Mouse (Mus musculus) ES-Bruce4 (cell line): ENCODE data around the gene Il34. TPM values are rescaled to one million over a fixed set of nuclear protein-coding genes. Genes with fewer than 3 reads are reported as not detected.

Experiments
- H3K27ac ChIP-seq: 2 replicates; pipeline ENCODE4 v1.5.1; 2012; ENCODE audit warnings: low read length, inconsistent platforms; ENCODE audit not compliant: insufficient read depth
- H3K27me3 ChIP-seq: 2 replicates; pipeline ENCODE4 v1.6.1; 2012; ENCODE audit warnings: mild to moderate bottlenecking, low read length, inconsistent platforms; ENCODE audit not compliant: control insufficient read depth, poor library complexity, insufficient read depth, severe bottlenecking
- H3K36me3 ChIP-seq: 2 replicates; pipeline ENCODE4 v1.6.1; 2012; ENCODE audit warnings: inconsistent platforms, mild to moderate bottlenecking, low read length, moderate library complexity; ENCODE audit not compliant: control insufficient read depth, poor library complexity, insufficient read depth, severe bottlenecking
- H3K4me1 ChIP-seq: one replicate; pipeline ENCODE4 v1.8.1; 2011; ENCODE audit warnings: low read length; ENCODE audit not compliant: control insufficient read depth, insufficient read depth
- H3K4me3 ChIP-seq: 2 replicates; pipeline ENCODE4 v1.5.1; 2011; ENCODE audit warnings: low read depth, mild to moderate bottlenecking, low read length
- H3K9ac ChIP-seq: 2 replicates; pipeline ENCODE4 v1.6.1; 2012; ENCODE audit warnings: low read depth, mild to moderate bottlenecking, inconsistent platforms; ENCODE audit not compliant: poor library complexity, severe bottlenecking
- H3K9me3 ChIP-seq: replicated peaks from 2 replicates; pipeline ENCODE4 v1.6.1; 2012; ENCODE audit warnings: mild to moderate bottlenecking, low read length, inconsistent platforms; ENCODE audit not compliant: control insufficient read depth, poor library complexity, insufficient read depth, severe bottlenecking
- CTCF ChIP-seq: IDR thresholded peaks from one replicate; pipeline ENCODE4 v1.8.1; 2011; ENCODE audit warnings: low read depth, low read length
- EP300 ChIP-seq: IDR thresholded peaks from 2 replicates; pipeline ENCODE4 v1.6.1; 2011; ENCODE audit warnings: low read depth, low read length; ENCODE audit not compliant: insufficient read depth
- POLR2A ChIP-seq: IDR thresholded peaks from one replicate; pipeline ENCODE4 v1.8.1; 2011; ENCODE audit warnings: low read length; ENCODE audit not compliant: insufficient read depth
- polyA plus RNA-seq: library from polyadenylated mRNA; stranded (reverse); fragments of >200 nt; gene quantifications from 2 replicates; pipeline ENCODE4 v1.2.4, GENCODE M21; 2011; ENCODE audit warnings: low read depth; ENCODE audit not compliant: missing spikeins, insufficient read depth, insufficient read length

Gene Il34
- polyA plus RNA-seq, 1 experiment: 0.34 TPM

DNA sequence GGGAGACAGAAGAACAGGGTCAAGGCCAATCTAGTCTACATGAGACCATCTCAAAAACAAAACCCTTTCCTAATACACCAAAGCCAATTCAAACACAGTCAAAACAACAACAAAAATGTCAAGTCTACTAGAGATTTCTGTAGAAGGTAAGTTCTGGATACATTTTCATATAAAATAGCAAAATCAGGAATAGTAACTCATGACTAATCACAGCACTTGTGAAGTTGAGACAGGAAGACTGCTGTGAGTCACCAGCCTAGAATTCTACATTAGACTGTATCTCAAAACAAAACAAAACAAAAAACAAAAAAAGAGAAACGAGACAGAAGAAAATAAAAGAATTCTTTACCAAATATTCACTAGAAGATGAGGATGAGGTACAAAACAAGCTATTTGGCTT lies 19.1 kb upstream of the Il34 start:
- Histone ChIP-seq H3K27ac (no peak overlapping the region), H3K4me1 (no peaks in the 10 kb centered on the region), H3K9ac (no peak overlapping the region), H3K4me3 (no peak overlapping the region), H3K9me3 (no peaks in the 10 kb centered on the region), H3K36me3 (peaks cover 99% of the 10 kb centered on the region), H3K27me3 (no peaks in the 10 kb centered on the region)
- no peak for TF ChIP-seq POLR2A
- TF ChIP-seq CTCF: no peak
- TF ChIP-seq EP300: no peak

DNA sequence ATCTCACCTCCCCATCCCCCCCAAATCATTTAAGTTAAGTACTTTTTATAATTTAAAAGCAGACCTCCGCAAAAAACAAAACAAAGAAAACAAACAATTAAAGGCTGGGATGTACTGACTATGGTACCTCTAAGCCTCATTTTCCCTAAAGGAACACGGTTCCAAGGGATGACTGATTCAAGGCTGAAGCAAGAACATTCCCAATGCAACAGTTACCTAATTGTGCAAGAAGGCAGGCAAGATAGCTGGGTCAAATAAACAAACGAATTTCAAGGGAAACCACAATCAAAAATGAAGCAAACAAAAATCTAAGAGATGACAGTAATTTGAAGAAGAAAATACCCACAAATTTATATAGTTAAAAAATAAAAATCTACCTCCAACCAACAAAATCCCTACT lies 16.2 kb upstream of the Il34 start:
- Histone ChIP-seq H3K27ac (no peak overlapping the region), H3K9me3 (no peaks in the 10 kb centered on the region), H3K36me3 (peaks cover 99% of the 10 kb centered on the region), H3K4me3 (no peak overlapping the region), H3K4me1 (no peaks in the 10 kb centered on the region), H3K27me3 (no peaks in the 10 kb centered on the region), H3K9ac (no peak overlapping the region)
- TF ChIP-seq CTCF: no peak
- no peak for TF ChIP-seq EP300

DNA sequence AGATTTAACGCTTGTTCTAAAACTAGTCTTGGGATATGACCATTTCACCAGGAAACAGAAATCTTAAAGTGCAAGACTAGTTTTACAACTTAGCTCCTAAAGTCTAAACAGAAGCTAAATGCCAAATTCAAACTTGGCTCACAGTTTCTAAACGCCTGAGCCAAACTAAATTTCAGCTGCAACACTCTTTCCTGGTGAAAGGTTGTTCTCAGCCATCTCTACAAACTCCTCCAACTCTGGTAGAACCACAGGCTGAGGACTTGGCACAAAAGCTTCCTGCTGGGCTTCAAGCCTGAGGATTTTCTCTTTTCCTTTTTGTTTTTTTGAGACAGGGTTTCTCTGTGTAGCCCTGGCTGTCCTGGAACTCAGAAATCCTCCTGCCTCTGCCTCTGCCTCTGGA lies 14.5 kb upstream of the Il34 start:
- no peak overlapping the region for H3K4me3 ChIP-seq
- H3K27ac ChIP-seq: no peak overlapping the region
- no peaks in the 10 kb centered on the region for H3K9me3 ChIP-seq
- no peak overlapping the region for H3K9ac ChIP-seq
- H3K36me3 ChIP-seq: peaks cover 100% of the 10 kb centered on the region
- no peak for TF ChIP-seq CTCF
- TF ChIP-seq POLR2A: no peak
- TF ChIP-seq EP300: no peak
- no peaks in the 10 kb centered on the region for H3K4me1 ChIP-seq
- no peaks in the 10 kb centered on the region for H3K27me3 ChIP-seq

DNA sequence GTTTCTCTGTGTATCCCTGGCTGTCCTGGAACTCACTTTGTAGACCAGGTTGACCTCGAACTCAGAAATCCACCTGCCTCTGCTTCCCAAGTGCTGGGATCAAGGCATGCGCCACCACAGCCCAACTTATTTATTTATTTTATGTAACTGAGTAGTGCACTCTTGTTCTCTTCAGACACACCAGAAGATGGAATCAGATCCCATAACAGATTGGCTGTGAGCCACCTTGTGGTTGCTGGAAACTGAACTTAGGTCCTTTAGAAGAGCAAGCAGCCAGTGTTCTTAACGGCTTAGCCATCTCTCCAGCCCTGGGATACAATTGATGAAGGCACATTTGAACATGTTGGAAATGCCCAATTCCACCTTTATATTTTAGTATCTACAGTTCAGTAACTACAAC lies 12.9 kb upstream of the Il34 start:
- TF ChIP-seq POLR2A: no peak
- TF ChIP-seq EP300: no peak
- no peak for TF ChIP-seq CTCF
- peaks cover 100% of the 10 kb centered on the region for H3K36me3 ChIP-seq
- H3K27ac ChIP-seq: 0 out of 2 replicates have a peak overlapping the region, but pooled peaks have one; percentile 30
- H3K9me3 ChIP-seq: no peaks in the 10 kb centered on the region
- no peak overlapping the region for H3K9ac ChIP-seq
- H3K4me1 ChIP-seq: no peaks in the 10 kb centered on the region
- no peak overlapping the region for H3K4me3 ChIP-seq
- no peaks in the 10 kb centered on the region for H3K27me3 ChIP-seq

DNA sequence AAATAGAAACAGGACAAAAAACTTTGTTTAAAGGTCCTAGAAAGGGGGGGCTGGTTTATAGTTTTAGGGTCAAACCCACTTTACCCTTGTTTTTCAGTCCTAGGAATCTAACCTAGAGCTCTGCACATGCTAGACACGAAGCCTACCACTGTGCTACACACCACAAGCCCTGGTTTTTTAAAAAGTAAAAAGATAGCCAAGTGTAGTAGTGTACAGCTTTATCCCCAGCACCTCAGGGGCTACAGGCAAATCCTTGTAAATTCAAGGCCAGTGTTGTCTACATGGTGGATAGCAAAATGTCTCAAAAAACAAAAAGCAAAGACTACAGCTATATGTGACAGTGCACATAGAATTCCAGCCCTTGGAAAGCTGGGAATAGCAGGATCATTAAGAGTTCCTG lies 11.3 kb upstream of the Il34 start:
- H3K27me3 ChIP-seq: no peaks in the 10 kb centered on the region
- no peaks in the 10 kb centered on the region for H3K4me1 ChIP-seq
- H3K9ac ChIP-seq: no peak overlapping the region
- TF ChIP-seq EP300: no peak
- TF ChIP-seq CTCF: no peak
- TF ChIP-seq POLR2A: no peak
- H3K9me3 ChIP-seq: no peaks in the 10 kb centered on the region
- 0 out of 2 replicates have a peak overlapping the region, but pooled peaks have one; percentile 20 for H3K27ac ChIP-seq
- H3K4me3 ChIP-seq: no peak overlapping the region
- H3K36me3 ChIP-seq: peaks cover 100% of the 10 kb centered on the region

DNA sequence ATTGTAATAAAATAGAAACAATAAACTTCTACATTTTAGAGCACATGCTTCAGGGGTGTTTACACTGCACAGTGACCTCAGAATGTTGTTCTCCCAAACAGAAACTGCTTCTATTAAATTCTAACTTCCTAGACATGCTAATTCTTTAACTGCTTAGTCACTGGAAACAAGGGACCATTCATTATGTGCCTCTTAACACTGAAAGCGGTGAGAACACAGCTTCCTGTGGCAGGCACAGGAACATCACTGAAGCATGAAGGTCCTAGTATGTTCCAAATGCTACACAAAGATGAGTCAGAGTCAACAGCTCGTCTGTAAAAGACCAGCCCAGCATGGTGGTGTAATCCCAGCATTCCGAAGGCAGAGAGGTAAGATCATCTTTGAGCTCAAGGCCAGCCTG lies 9.6 kb upstream of the Il34 start:
- no peak overlapping the region for H3K4me3 ChIP-seq
- no peak overlapping the region for H3K9ac ChIP-seq
- H3K36me3 ChIP-seq: peaks cover 100% of the 10 kb centered on the region
- H3K27me3 ChIP-seq: no peaks in the 10 kb centered on the region
- TF ChIP-seq EP300 (no peak), POLR2A (no peak), CTCF (no peak)
- H3K27ac ChIP-seq: no peak overlapping the region
- no peaks in the 10 kb centered on the region for H3K4me1 ChIP-seq
- no peaks in the 10 kb centered on the region for H3K9me3 ChIP-seq
